Mouse (Mus musculus): Measurements from ENCODE around the gene Plcb3. TPM values are rescaled to one million over a fixed set of nuclear protein-coding genes. Genes with fewer than 3 reads are reported as not detected.
A peak's percentile ranks its signal among the peaks of the same experiment; 100 is the strongest.
"Not testable (repeated sequence)": the region's sequence is repeated elsewhere in the genome, so short reads cannot be mapped to it uniquely, and the experiment has no call there.

Gene Plcb3
- polyA plus RNA-seq, 1 experiment from 2014 or later = 33.6 TPM

GRCm38 (mm10) chr19:6992011-6992858 lies 16.0 kb upstream of the Plcb3 start, which contains the start of gene Dnajc4:
Dnajc4 (minus strand) TSS chr19:6992572.
- no peaks in the 10 kb centered on the region for H3K9me3 ChIP-seq (ENCODE audit: low read length)
- peak; percentile 99 for DNase-seq (ENCODE audit: low spot score)
- H3K27ac ChIP-seq (ENCODE audit: low read length) = peak within 1 kb of the TSS; percentile 72
- 1% methylated on average over 37 of the region's 37 CpGs for WGBS
- ATAC-seq = peak; percentile 96
- H3K27me3 ChIP-seq (replicated peaks; ENCODE audit: insufficient read depth, low read length) = no peaks in the 10 kb centered on the region
- TF ChIP-seq EP300 (IDR thresholded peaks at IDR 0.05) = 0 out of 2 replicates have a peak, but pooled peaks have one; percentile 23
- TF ChIP-seq CTCF (IDR thresholded peaks at IDR 0.05) = no peak; the same call in 1 of the 2 replicates
- peak within 1 kb of the TSS; percentile 48 for H3K4me3 ChIP-seq (ENCODE audit: low read depth, low read length)
- no peaks in the 10 kb centered on the region for H3K36me3 ChIP-seq (ENCODE audit: insufficient read depth, low read length)
- peak within 1 kb of the TSS; percentile 50 for H3K9ac ChIP-seq (replicated peaks; ENCODE audit: low read depth)
- H3K4me1 ChIP-seq (ENCODE audit: insufficient read depth, low read depth, low read length) = peaks cover 21% of the 10 kb centered on the region; the same call in 1 of the 2 replicates
- peak within 1 kb of the TSS; percentile 93 for H3K4me2 ChIP-seq (replicated peaks; ENCODE audit: low read depth, low read length)

- WGBS = 86% methylated on average over 6 of the region's 6 CpGs
- not testable (repeated sequence) for H3K9ac ChIP-seq (replicated peaks; ENCODE audit: low read depth); DNase-seq (ENCODE audit: low spot score); H3K4me3 ChIP-seq (ENCODE audit: low read depth, low read length); H3K4me2 ChIP-seq (replicated peaks; ENCODE audit: low read depth, low read length); ATAC-seq; H3K36me3 ChIP-seq (ENCODE audit: insufficient read depth, low read length); H3K9me3 ChIP-seq (ENCODE audit: low read length); H3K27ac ChIP-seq (ENCODE audit: low read length); H3K27me3 ChIP-seq (replicated peaks; ENCODE audit: insufficient read depth, low read length)
- H3K4me1 ChIP-seq (ENCODE audit: insufficient read depth, low read depth, low read length) = peaks cover 17% of the 10 kb centered on the region; the same call in 1 of the 2 replicates
These were observed 14.9 kb upstream of the Plcb3 start for GRCm38 (mm10) chr19:6991166-6991565.

GRCm38 (mm10) chr19:6990712-6991111 lies 14.4 kb upstream of the Plcb3 start:
- Histone ChIP-seq H3K4me1 (ENCODE audit: insufficient read depth, low read depth, low read length) (peaks cover 17% of the 10 kb centered on the region; the same call in 1 of the 2 replicates), H3K36me3 (ENCODE audit: insufficient read depth, low read length) (no peaks in the 10 kb centered on the region), H3K9me3 (ENCODE audit: low read length) (no peaks in the 10 kb centered on the region), H3K27ac (ENCODE audit: low read length) (no peak overlapping the region), H3K27me3 (replicated peaks; ENCODE audit: insufficient read depth, low read length) (no peaks in the 10 kb centered on the region), H3K9ac (replicated peaks; ENCODE audit: low read depth) (no peak overlapping the region), H3K4me2 (replicated peaks; ENCODE audit: low read depth, low read length) (no peak overlapping the region), H3K4me3 (ENCODE audit: low read depth, low read length) (no peak overlapping the region)
- no peak for DNase-seq (ENCODE audit: low spot score)
- no peak for ATAC-seq
- WGBS = 89% methylated on average over 6 of the region's 6 CpGs
- TF ChIP-seq CTCF (IDR thresholded peaks at IDR 0.05) (no peak), EP300 (IDR thresholded peaks at IDR 0.05) (no peak)

- Histone ChIP-seq H3K9ac (replicated peaks; ENCODE audit: low read depth) (no peak overlapping the region), H3K4me2 (replicated peaks; ENCODE audit: low read depth, low read length) (no peak overlapping the region), H3K27ac (ENCODE audit: low read length) (no peak overlapping the region), H3K9me3 (ENCODE audit: low read length) (no peaks in the 10 kb centered on the region), H3K27me3 (replicated peaks; ENCODE audit: insufficient read depth, low read length) (no peaks in the 10 kb centered on the region), H3K36me3 (ENCODE audit: insufficient read depth, low read length) (no peaks in the 10 kb centered on the region), H3K4me1 (ENCODE audit: insufficient read depth, low read depth, low read length) (peaks cover 8% of the 10 kb centered on the region; the same call in 1 of the 2 replicates), H3K4me3 (ENCODE audit: low read depth, low read length) (no peak overlapping the region)
- DNase-seq (ENCODE audit: low spot score) (no peak), ATAC-seq (no peak)
- 74% methylated on average over 8 of the region's 8 CpGs for WGBS
- TF ChIP-seq EP300 (IDR thresholded peaks at IDR 0.05) = no peak
- TF ChIP-seq CTCF (IDR thresholded peaks at IDR 0.05) = no peak
These were observed 13.0 kb upstream of the Plcb3 start for GRCm38 (mm10) chr19:6989251-6989650.

DNA sequence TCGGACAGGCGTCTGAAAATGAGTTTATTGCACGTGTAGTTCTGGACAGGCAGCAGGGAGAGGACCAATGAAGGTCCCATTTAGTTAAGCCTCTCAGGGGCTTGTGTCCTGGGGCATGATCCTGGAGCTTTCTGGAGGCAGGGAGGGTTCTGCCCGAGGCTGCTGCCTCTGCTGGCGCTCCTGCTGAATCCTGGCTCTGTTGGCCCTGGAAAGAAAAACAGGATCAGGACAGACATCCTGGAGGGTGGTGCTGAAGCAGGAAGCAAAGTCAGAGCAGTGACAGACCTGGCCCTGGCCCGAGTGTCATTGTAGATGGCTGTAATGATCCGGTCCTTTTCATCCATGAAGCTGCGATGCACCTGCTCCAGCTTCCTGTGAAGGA lies 11.6 kb upstream of the Plcb3 start:
- Histone ChIP-seq H3K9ac (replicated peaks; ENCODE audit: low read depth) (peak overlapping the region; percentile 70), H3K9me3 (ENCODE audit: low read length) (no peaks in the 10 kb centered on the region), H3K36me3 (ENCODE audit: insufficient read depth, low read length) (no peaks in the 10 kb centered on the region), H3K4me3 (ENCODE audit: low read depth, low read length) (peak overlapping the region; percentile 81), H3K4me1 (ENCODE audit: insufficient read depth, low read depth, low read length) (peaks cover 6% of the 10 kb centered on the region; the same call in 1 of the 2 replicates), H3K27ac (ENCODE audit: low read length) (0 out of 2 replicates have a peak overlapping the region, but pooled peaks have one; percentile 75), H3K4me2 (replicated peaks; ENCODE audit: low read depth, low read length) (peak overlapping the region; percentile 98), H3K27me3 (replicated peaks; ENCODE audit: insufficient read depth, low read length) (no peaks in the 10 kb centered on the region)
- no peak for TF ChIP-seq CTCF (IDR thresholded peaks at IDR 0.05)
- TF ChIP-seq EP300 (IDR thresholded peaks at IDR 0.05) = no peak
- DNase-seq (ENCODE audit: low spot score) (no peak), ATAC-seq (no peak)
- 7% methylated on average over 8 of the region's 8 CpGs for WGBS

GRCm38 (mm10) chr19:6987061-6987903 lies 11.0 kb upstream of the Plcb3 start, which contains the start of gene Vegfb:
Vegfb (minus strand) TSS chr19:6987651.
- peak within 1 kb of the TSS; percentile 81 for H3K4me3 ChIP-seq (ENCODE audit: low read depth, low read length)
- H3K4me1 ChIP-seq (ENCODE audit: insufficient read depth, low read depth, low read length) = peaks cover 4% of the 10 kb centered on the region; the same call in 1 of the 2 replicates
- H3K9me3 ChIP-seq (ENCODE audit: low read length) = no peaks in the 10 kb centered on the region
- DNase-seq (ENCODE audit: low spot score) = peak; percentile 53
- 0% methylated on average over 42 of the region's 85 CpGs for WGBS
- peak within 1 kb of the TSS; percentile 70 for H3K9ac ChIP-seq (replicated peaks; ENCODE audit: low read depth)
- H3K27me3 ChIP-seq (replicated peaks; ENCODE audit: insufficient read depth, low read length) = no peaks in the 10 kb centered on the region
- H3K27ac ChIP-seq (ENCODE audit: low read length) = peak within 1 kb of the TSS; percentile 75
- H3K4me2 ChIP-seq (replicated peaks; ENCODE audit: low read depth, low read length) = peak within 1 kb of the TSS; percentile 98
- TF ChIP-seq EP300 (IDR thresholded peaks at IDR 0.05) (no peak), CTCF (IDR thresholded peaks at IDR 0.05) (no peak)
- peak; percentile 56 for ATAC-seq
- H3K36me3 ChIP-seq (ENCODE audit: insufficient read depth, low read length) = no peaks in the 10 kb centered on the region
